Mouse (Mus musculus) lung, adult 2 months (tissue): ENCODE data around the gene Zfp366. TPM values are rescaled to one million over a fixed set of nuclear protein-coding genes. Genes with fewer than 3 reads are reported as not detected.

Source experiments
- DNase-seq: peaks from one replicate; pipeline ENCODE4 v3.0.0; 2022
- H3K4me1 ChIP-seq: fragments of 200-500 bp; 2 replicates; pipeline ENCODE4 v1.6.1; 2011; ENCODE audit warnings: low read length; ENCODE audit not compliant: control insufficient read depth, insufficient read depth
- H3K4me3 ChIP-seq: fragments of 200-500 bp; replicated peaks from 2 replicates; pipeline ENCODE3; 2011; ENCODE audit warnings: low read depth, mild to moderate bottlenecking, control low read depth, low read length; ENCODE audit errors: extremely low read depth
- CTCF ChIP-seq: fragments of 200-500 bp; IDR thresholded peaks from 2 replicates; pipeline ENCODE4 v1.5.1; 2011; ENCODE audit warnings: mild to moderate bottlenecking, low read length, control low read depth; ENCODE audit not compliant: insufficient read depth
- POLR2A ChIP-seq: fragments of 200-500 bp; IDR thresholded peaks from 2 replicates; pipeline ENCODE4 v1.6.1; 2011; ENCODE audit warnings: low read depth, mild to moderate bottlenecking, control low read depth, low read length, borderline replicate concordance; ENCODE audit errors: extremely low read depth
- WGBS: fragments of 180-500 bp; shearing (Covaris S2); methylation state at CpG from one replicate; pipeline ENCODE4 v1.1.7; 2018; 5-methylcytosine and 5-hydroxymethylcytosine counted together
- polyA plus RNA-seq: library from polyadenylated mRNA; depleted of rRNA; stranded (reverse); fragments of >200 nt; gene quantifications from 2 replicates; pipeline ENCODE4 v1.2.3, GENCODE M21; 2012

Zfp366 gene
- polyA plus RNA-seq, 1 experiment = 14.5 TPM

DNA sequence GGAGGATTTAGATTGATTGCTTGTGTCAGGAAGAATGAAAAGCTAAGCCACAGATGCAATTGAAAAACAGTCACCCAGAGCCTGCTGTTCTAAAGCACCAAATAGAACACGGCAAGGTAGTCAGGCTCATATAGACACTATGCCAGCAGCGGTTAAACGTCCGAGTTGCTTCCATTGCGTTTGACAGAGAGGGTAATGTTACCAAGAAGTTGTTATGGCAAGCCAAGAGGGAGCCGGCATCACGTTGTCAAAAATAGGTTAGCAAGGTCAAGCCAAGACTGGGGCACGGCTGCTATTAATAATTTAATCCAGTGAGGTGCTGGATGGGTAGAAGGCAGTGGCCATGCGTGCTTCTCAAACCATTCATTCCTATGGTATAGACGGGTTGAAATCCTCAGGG lies 950 bp downstream of the Zfp366 start:
- WGBS = 46% methylated on average over 10 of the region's 10 CpGs
- peak overlapping the region; percentile 80 for H3K4me3 ChIP-seq
- H3K4me1 ChIP-seq = peaks cover 13% of the 10 kb centered on the region
- TF ChIP-seq CTCF = no peak
- no peak for TF ChIP-seq POLR2A
- no peak for DNase-seq

DNA sequence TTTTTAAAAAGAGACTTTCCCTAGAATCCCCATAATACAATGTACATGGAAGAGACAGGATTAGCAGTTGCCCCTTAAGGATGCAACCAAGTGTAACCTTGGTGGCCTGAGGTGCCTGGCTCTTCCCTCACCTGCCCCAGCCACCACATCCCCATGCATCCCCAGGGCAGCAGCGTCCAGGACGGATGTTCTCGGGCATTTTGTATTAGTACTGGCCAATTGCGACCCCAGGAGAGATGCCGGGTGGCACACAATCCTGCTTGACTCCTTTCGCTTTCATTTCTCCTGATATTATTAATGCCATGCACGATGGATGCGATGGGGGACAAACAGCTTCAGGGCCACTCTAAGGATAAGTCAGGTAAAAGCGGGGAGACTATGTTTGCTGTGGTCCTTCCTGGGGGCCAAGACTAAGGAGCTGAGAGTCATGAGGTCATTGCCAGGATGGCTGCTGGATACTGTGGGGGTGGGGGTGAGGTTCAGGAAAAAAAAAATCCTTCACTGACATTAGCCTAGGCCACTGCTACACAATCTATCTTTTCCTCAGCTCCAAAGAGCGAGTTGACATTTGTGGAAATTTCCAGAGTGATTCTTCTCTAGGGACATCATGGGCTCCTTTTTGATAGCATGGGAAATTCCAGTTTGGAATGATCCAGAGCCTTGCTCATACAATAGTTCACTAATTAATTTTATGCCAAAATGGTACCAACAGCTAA lies 1.7 kb downstream of the Zfp366 start:
- H3K4me1 ChIP-seq = peaks cover 14% of the 10 kb centered on the region
- WGBS = 58% methylated on average over 10 of the region's 10 CpGs
- no peak for DNase-seq
- TF ChIP-seq POLR2A (peak; percentile 50; the same call in 1 of the 2 replicates), CTCF (no peak)
- peak overlapping the region; percentile 80 for H3K4me3 ChIP-seq

DNA sequence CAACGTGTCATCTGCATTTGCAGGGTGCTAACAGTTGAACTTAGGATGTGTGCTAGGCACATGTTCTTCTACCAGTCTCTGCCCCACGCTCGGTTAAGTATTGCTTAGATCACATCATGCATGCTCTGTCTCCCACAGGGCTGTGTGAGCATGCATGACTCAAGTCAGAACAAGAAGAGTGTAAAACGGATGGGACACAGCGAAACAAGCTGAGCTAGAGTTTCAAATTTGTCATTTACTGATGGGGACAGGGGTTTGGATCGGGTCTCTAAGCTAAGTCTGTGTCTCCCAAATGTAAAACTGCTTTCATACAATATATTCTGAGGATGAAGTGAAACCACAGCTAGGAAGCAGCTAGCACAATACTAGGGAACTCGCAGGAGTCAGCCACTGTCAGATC lies 2.2 kb downstream of the Zfp366 start:
- Histone ChIP-seq H3K4me3 (peak overlapping the region; percentile 80), H3K4me1 (peaks cover 14% of the 10 kb centered on the region)
- DNase-seq = no peak
- WGBS = 58% methylated on average over 7 of the region's 7 CpGs
- TF ChIP-seq CTCF = no peak
- TF ChIP-seq POLR2A = no peak

DNA sequence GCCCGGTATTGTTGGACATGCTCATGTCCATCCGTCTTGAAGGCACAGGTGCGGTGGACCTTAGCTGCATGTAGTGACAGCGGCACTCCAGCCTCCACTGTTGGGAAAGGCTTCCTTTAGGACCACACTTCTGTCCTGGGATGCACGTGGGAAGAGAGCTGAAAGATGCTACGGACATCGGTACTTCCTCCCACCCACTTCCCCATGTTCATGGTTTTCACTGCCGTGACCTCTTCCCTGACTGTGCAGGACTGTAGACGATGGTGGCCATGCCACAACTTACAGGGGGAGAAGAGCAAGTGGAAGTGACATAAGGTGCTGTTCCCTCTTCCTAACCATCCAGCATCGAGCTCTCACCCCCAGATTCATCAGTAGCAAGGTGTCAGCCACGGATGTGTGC lies 2.8 kb downstream of the Zfp366 start:
- H3K4me3 ChIP-seq = peak overlapping the region; percentile 37

GRCm38 (mm10) chr13:99188625-99189024 lies 4.0 kb downstream of the Zfp366 start:
- DNase-seq = no peak
- Histone ChIP-seq H3K4me3 (no peak overlapping the region), H3K4me1 (peaks cover 9% of the 10 kb centered on the region)
- TF ChIP-seq POLR2A (no peak), CTCF (no peak)
- WGBS = 30% methylated on average over 8 of the region's 8 CpGs

More for the DNA sequence above, 2.8 kb downstream of the Zfp366 start:
- TF ChIP-seq CTCF = no peak
- no peak for TF ChIP-seq POLR2A
- 50% methylated on average over 11 of the region's 11 CpGs for WGBS
- H3K4me1 ChIP-seq = peaks cover 14% of the 10 kb centered on the region
- DNase-seq = no peak

DNA sequence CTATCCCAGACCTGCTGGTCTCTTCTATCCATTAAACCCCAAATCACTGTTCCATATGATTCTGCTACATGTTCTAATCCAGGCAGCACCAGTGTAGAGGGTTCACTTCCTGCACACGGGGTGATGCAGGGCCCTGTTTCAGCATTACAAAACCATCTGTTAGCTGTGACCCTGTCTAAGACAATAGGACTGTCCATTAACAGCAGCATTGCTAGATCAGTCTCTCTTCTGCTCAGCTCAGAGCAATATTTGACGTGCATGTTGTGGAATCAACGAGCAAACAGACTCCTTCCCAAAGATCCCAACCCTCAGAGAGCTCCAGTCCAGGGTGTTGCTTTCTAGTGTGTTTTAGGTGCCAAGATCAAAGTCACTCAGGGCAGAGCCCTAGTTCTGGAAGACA lies 5.0 kb downstream of the Zfp366 start:
- no peak for DNase-seq
- 41% methylated on average over 3 of the region's 3 CpGs for WGBS
- no peak overlapping the region for H3K4me3 ChIP-seq
- TF ChIP-seq POLR2A = no peak
- no peak for TF ChIP-seq CTCF
- peaks cover 6% of the 10 kb centered on the region for H3K4me1 ChIP-seq

DNA sequence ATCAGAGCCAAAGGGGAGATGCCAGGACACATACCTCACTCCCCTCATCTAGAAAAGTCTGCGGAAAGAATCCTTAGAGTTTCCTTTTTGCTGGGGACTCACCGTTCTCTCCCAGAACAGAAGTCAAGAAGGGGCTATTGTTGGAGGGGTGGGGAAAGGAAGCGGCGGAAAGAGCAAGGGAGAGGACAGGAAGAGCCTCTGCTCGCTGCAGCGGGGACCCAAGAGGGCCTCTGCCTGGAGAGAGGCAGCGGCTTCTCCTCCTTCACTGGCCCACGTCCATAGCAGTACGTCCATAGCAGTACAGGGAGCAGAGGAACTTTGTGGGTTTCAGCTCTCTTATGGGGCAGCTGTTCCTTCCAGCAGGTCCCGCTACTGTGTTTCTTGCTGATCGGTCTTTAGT lies 5.8 kb downstream of the Zfp366 start:
- WGBS = 32% methylated on average over 11 of the region's 11 CpGs
- DNase-seq = no peak
- no peak for TF ChIP-seq POLR2A
- no peak for TF ChIP-seq CTCF

GRCm38 (mm10) chr13:99191063-99191462 lies 6.4 kb downstream of the Zfp366 start:
- WGBS = 75% methylated on average over 13 of the region's 13 CpGs
- H3K4me3 ChIP-seq = no peak overlapping the region
- peaks cover 9% of the 10 kb centered on the region for H3K4me1 ChIP-seq
- TF ChIP-seq CTCF (no peak), POLR2A (no peak)
- DNase-seq = no peak

More for the DNA sequence above, 5.8 kb downstream of the Zfp366 start:
- Histone ChIP-seq H3K4me1 (peaks cover 7% of the 10 kb centered on the region), H3K4me3 (no peak overlapping the region)

GRCm38 (mm10) chr13:99196314-99196713 lies 11.7 kb downstream of the Zfp366 start:
- no peak for DNase-seq
- no peak for TF ChIP-seq POLR2A
- no peak for TF ChIP-seq CTCF
- H3K4me1 ChIP-seq = peaks cover 12% of the 10 kb centered on the region
- 51% methylated on average over 12 of the region's 12 CpGs for WGBS
- no peak overlapping the region for H3K4me3 ChIP-seq

GRCm38 (mm10) chr13:99196865-99197264 lies 12.2 kb downstream of the Zfp366 start:
- Histone ChIP-seq H3K4me1 (peaks cover 12% of the 10 kb centered on the region), H3K4me3 (no peak overlapping the region)
- TF ChIP-seq CTCF (no peak), POLR2A (no peak)
- no peak for DNase-seq
- WGBS = 50% methylated on average over 4 of the region's 4 CpGs
